Mouse (Mus musculus) ES-Bruce4 (cell line): ENCODE results near the gene Gstp3.

Experiments
- CTCF ChIP-seq: IDR thresholded peaks from one replicate; pipeline ENCODE4 v1.8.1; 2011; ENCODE audit warnings: low read depth, low read length
- EP300 ChIP-seq: IDR thresholded peaks from 2 replicates; pipeline ENCODE4 v1.6.1; 2011; ENCODE audit warnings: low read depth, low read length; ENCODE audit not compliant: insufficient read depth
- POLR2A ChIP-seq: IDR thresholded peaks from one replicate; pipeline ENCODE4 v1.8.1; 2011; ENCODE audit warnings: low read length; ENCODE audit not compliant: insufficient read depth

DNA sequence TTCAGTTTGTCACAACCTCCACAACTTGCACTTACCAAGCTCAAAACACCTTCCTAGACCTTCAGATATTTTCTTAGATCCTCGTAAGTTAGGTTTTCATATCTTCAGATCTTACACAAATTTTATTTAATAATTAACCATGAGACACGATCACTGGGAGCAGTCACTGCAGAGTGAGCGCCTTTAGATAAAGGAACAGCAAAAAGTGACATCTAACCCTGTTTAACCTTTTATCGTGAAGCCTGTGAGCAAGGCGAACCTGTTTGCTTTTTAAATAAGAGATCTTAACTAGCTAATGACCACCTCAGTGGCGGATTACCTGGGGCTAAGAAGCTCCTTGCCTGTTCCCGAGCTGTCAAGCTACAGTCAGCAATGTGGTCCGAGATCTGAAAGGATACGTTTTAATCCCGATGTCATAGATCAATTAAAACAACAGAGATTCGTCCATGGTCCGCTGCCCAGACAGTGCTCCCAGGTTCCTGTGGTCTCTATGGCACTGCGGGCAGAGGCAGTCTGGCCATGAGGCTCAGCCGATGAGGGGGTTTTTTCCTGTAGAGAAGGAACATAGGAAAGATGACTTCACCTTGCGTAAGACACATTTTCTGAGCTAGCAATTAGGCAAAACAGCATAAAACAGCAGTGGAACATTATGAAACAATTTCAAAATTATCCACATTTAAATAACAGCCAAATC, 9.5 kb upstream of the Gstp3 start:
- TF ChIP-seq CTCF = no peak
- TF ChIP-seq EP300 = no peak
- no peak for TF ChIP-seq POLR2A
